Mouse (Mus musculus) hindbrain, embryonic 13.5 days (tissue): Measurements from ENCODE around the gene Als2. TPM values are rescaled to one million over a fixed set of nuclear protein-coding genes. Genes with fewer than 3 reads are reported as not detected.

Source experiments
- polyA plus RNA-seq: library from polyadenylated mRNA; unstranded; fragments of >200 nt; fragmentation: Nextera tagmentation; extraction: Ambion mirVana; gene quantifications from 2 replicates; pipeline ENCODE4 v1.2.1, GENCODE M21; 2015

The Als2 gene
- polyA plus RNA-seq, 1 experiment from 2014 or later, result 17.5 TPM

Other genes starting within 250 kb of the Als2 start
- gene C2cd6, start 142.3 kb downstream of the Als2 start, polyA plus RNA-seq, result 0.12 TPM in 1 of 2 replicates, not detected in the other
- gene Tmem237, start 116.8 kb downstream of the Als2 start, polyA plus RNA-seq, result 40.1 TPM in 2 replicates
- 0.65 and 0.71 TPM in 2 replicates for gene Mpp4, start 73.8 kb downstream of the Als2 start, polyA plus RNA-seq
- gene Cdk15, start 19.7 kb upstream of the Als2 start, polyA plus RNA-seq, result 0.78 and 1.1 TPM in 2 replicates
- gene Fzd7, start 245.2 kb upstream of the Als2 start, polyA plus RNA-seq, result 3.3 and 3.6 TPM in 2 replicates